Mouse (Mus musculus) adrenal gland, postnatal 36 days (tissue): ENCODE data around the gene Erbb2. TPM values are rescaled to one million over a fixed set of nuclear protein-coding genes. Genes with fewer than 3 reads are reported as not detected.

Source experiments
- DNase-seq, 2 experiments: peaks; one replicate each; pipeline ENCODE4 v3.0.0; 2021; ENCODE audit warnings: mixed read lengths in 1 of 2
- total RNA-seq, 2 experiments: library from RNA; stranded (reverse); gene quantifications; 2 replicates each; pipeline ENCODE4 v1.2.3; 2021

Gene Erbb2
- total RNA-seq, 2 experiments from 2014 or later = 4.2 to 4.7 TPM

GRCm38 (mm10) chr11:98385638-98386585 lies 26.4 kb upstream of the Erbb2 start, which contains the start of gene Pnmt:
Pnmt (plus strand) TSS chr11:98386450.
- no peak for DNase-seq

- no peak for DNase-seq
Observed at GRCm38 (mm10) chr11:98386596-98386995, 25.7 kb upstream of the Erbb2 start.

GRCm38 (mm10) chr11:98387056-98387577 lies 25.2 kb upstream of the Erbb2 start:
- DNase-seq = no peak

- no peak for DNase-seq
Observed at GRCm38 (mm10) chr11:98388282-98388681, 24.0 kb upstream of the Erbb2 start.

- peak; percentile 40 to 46 for DNase-seq
Observed at GRCm38 (mm10) chr11:98389221-98389780, 23.0 kb upstream of the Erbb2 start.

- no peak for DNase-seq
Observed at GRCm38 (mm10) chr11:98390141-98390540, 22.1 kb upstream of the Erbb2 start.

GRCm38 (mm10) chr11:98392034-98392433 lies 20.2 kb upstream of the Erbb2 start:
- no peak for DNase-seq

GRCm38 (mm10) chr11:98392645-98393044 lies 19.6 kb upstream of the Erbb2 start:
- no peak for DNase-seq

GRCm38 (mm10) chr11:98393317-98393716 lies 19.0 kb upstream of the Erbb2 start:
- DNase-seq = peak; percentile 41 to 43

GRCm38 (mm10) chr11:98394301-98394700 lies 18.0 kb upstream of the Erbb2 start:
- DNase-seq = no peak

- no peak for DNase-seq
Observed at GRCm38 (mm10) chr11:98395041-98395440, 17.2 kb upstream of the Erbb2 start.

- DNase-seq = no peak
Observed at GRCm38 (mm10) chr11:98397946-98398345, 14.3 kb upstream of the Erbb2 start.

GRCm38 (mm10) chr11:98400161-98400726 lies 12.0 kb upstream of the Erbb2 start, which contains the start of gene Pgap3:
Pgap3 (minus strand) TSS chr11:98400490.
- DNase-seq = peak; percentile 83 to 88

GRCm38 (mm10) chr11:98400816-98401215 lies 11.5 kb upstream of the Erbb2 start:
- DNase-seq = no peak

- no peak for DNase-seq
Observed at GRCm38 (mm10) chr11:98406621-98407020, 5.6 kb upstream of the Erbb2 start.

GRCm38 (mm10) chr11:98408872-98409271 lies 3.4 kb upstream of the Erbb2 start:
- no peak for DNase-seq

- no peak for DNase-seq
Observed at GRCm38 (mm10) chr11:98409341-98409822, 2.9 kb upstream of the Erbb2 start.

- peak; percentile 28 to 53 for DNase-seq
Observed at GRCm38 (mm10) chr11:98412797-98413301, 579 bp downstream of the Erbb2 start.

GRCm38 (mm10) chr11:98413731-98414130 lies 1.5 kb downstream of the Erbb2 start:
- DNase-seq = no peak

- no peak for DNase-seq
Observed at GRCm38 (mm10) chr11:98414162-98414561, 1.9 kb downstream of the Erbb2 start.

- DNase-seq = no peak
Observed at GRCm38 (mm10) chr11:98417074-98417473, 4.8 kb downstream of the Erbb2 start.

- no peak for DNase-seq
Observed at GRCm38 (mm10) chr11:98418273-98418672, 6.0 kb downstream of the Erbb2 start.
